ENCODE assay signal across 14 mouse cellular contexts in genomic region chrX:73836691-73837090, GRCm38 (mm10). TPM values are rescaled to one million over a fixed set of nuclear protein-coding genes. Genes with fewer than 3 reads are reported as not detected.
DNase-seq lines count a peak whose midpoint lies in the region.
"Had no signal": no experiment of that assay in that cellular context is flagged by ENCODE, and none has a peak within 500 bp of the region (broad histone marks: within the 10 kb centered on the region; RNA-seq: fewer than 3 reads in every experiment).

No protein-coding gene starts in this region.

- DNase-seq in 3134 (ENCODE audit: extremely low read depth, insufficient read length, low spot score) (peak; percentile 28), 3T3-L1 (ENCODE audit: low read depth, low spot score) (peak; percentile 64), NIH3T3 (ENCODE audit: low read depth) (peak; percentile 41)
- no peak for DNase-seq in layer of hippocampus, postnatal 36 days
- DNase-seq in thymus, postnatal 36 days = no peak
- DNase-seq: adrenal gland, adult 2 months; adrenal gland, postnatal 10 days; adrenal gland, postnatal 25 days; cerebellum, adult 11 months; cerebellum, adult 18-20 months; cerebellum, adult 8-10 months; cerebellum, postnatal 10 days; cerebellum, postnatal 25 days; forebrain, postnatal 0 days had no signal

RNA-seq across cellular contexts. Expression of gene Pdzd4, which starts 11.9 kb away (rescaled TPM):
- 100 to 1,000 TPM in 1 of 2 experiments, 10 to 100 TPM in 1; 98.3 to 101 TPM for total RNA-seq in layer of hippocampus, postnatal 36 days (2021)

RNA-seq across cellular contexts. Expression of gene Ssr4, which starts 49.9 kb away (rescaled TPM):
- total RNA-seq in layer of hippocampus, postnatal 36 days (2021) = 10 to 100 TPM; 83.9 to 88.9 TPM

RNA-seq across cellular contexts. Expression of gene Idh3g, which starts 50.0 kb away (rescaled TPM):
- total RNA-seq in layer of hippocampus, postnatal 36 days (2021) = 100 to 1,000 TPM; 194 to 202 TPM

RNA-seq across cellular contexts. Expression of gene Avpr2, which starts 55.2 kb away (rescaled TPM):
- not detected for total RNA-seq in layer of hippocampus, postnatal 36 days (2021)
- total RNA-seq: adrenal gland, adult 2 months; adrenal gland, postnatal 10 days; adrenal gland, postnatal 25 days; forebrain, postnatal 0 days had no signal

RNA-seq across cellular contexts. Expression of gene L1cam, which starts 59.2 kb away (rescaled TPM):
- 100 to 1,000 TPM; 134 TPM for total RNA-seq in layer of hippocampus, postnatal 36 days (2021)

Comparison
In these comparisons a context has a peak if more than half of its experiments do, and no peak if none do; other contexts are left out.
1. DNase-seq: peak in 3134 (single experiment), 3T3-L1 (single experiment) and NIH3T3 (single experiment); none in layer of hippocampus, postnatal 36 days (0 of 2) and thymus, postnatal 36 days (0 of 2).